Mouse (Mus musculus): ENCODE results near the gene Sorcs2. TPM values are rescaled to one million over a fixed set of nuclear protein-coding genes. Genes with fewer than 3 reads are reported as not detected.
"Not testable (repeated sequence)": the region's sequence is repeated elsewhere in the genome, so short reads cannot be mapped to it uniquely, and the experiment has no call there.

The Sorcs2 gene
- polyA plus RNA-seq, 1 experiment from 2014 or later: 12.9 TPM

- no peak for ATAC-seq (ENCODE audit: insufficient number of reproducible peaks, insufficient read depth, low FRiP score, low TSS enrichment)
- no peak overlapping the region for H3K27ac ChIP-seq
- H3K9ac ChIP-seq: no peak overlapping the region
- H3K9me3 ChIP-seq: no peaks in the 10 kb centered on the region
- H3K4me1 ChIP-seq: no peaks in the 10 kb centered on the region
- H3K4me3 ChIP-seq: no peak overlapping the region
- H3K27me3 ChIP-seq: no peaks in the 10 kb centered on the region
- H3K4me2 ChIP-seq (replicated peaks): no peak overlapping the region
- H3K36me3 ChIP-seq: no peaks in the 10 kb centered on the region
Observed at GRCm38 (mm10) chr5:36422689-36423088, 24.8 kb upstream of the Sorcs2 start.

GRCm38 (mm10) chr5:36419861-36420260 is 21.9 kb upstream of the Sorcs2 start:
- Histone ChIP-seq H3K9ac (no peak overlapping the region), H3K4me1 (no peaks in the 10 kb centered on the region; the same call in 1 of the 2 replicates), H3K4me3 (no peak overlapping the region), H3K27me3 (no peaks in the 10 kb centered on the region), H3K27ac (no peak overlapping the region), H3K4me2 (replicated peaks) (no peak overlapping the region), H3K9me3 (no peaks in the 10 kb centered on the region), H3K36me3 (no peaks in the 10 kb centered on the region)
- ATAC-seq (ENCODE audit: insufficient number of reproducible peaks, insufficient read depth, low FRiP score, low TSS enrichment): no peak
- 80% methylated on average over 3 of the region's 3 CpGs for WGBS

- Histone ChIP-seq H3K27ac (no peak overlapping the region), H3K27me3 (no peaks in the 10 kb centered on the region), H3K4me3 (no peak overlapping the region), H3K36me3 (no peaks in the 10 kb centered on the region), H3K4me2 (replicated peaks) (no peak overlapping the region), H3K9ac (no peak overlapping the region), H3K4me1 (no peaks in the 10 kb centered on the region; the same call in 1 of the 2 replicates), H3K9me3 (no peaks in the 10 kb centered on the region)
- ATAC-seq (ENCODE audit: insufficient number of reproducible peaks, insufficient read depth, low FRiP score, low TSS enrichment): no peak
- 74% methylated on average over 6 of the region's 6 CpGs for WGBS
Observed at GRCm38 (mm10) chr5:36414712-36415331, 16.9 kb upstream of the Sorcs2 start.

- H3K4me1 ChIP-seq: peaks cover 21% of the 10 kb centered on the region
- H3K4me2 ChIP-seq (replicated peaks): peak overlapping the region; percentile 16; the same call in 1 of the 2 replicates
- ATAC-seq (ENCODE audit: insufficient number of reproducible peaks, insufficient read depth, low FRiP score, low TSS enrichment): 0 out of 2 replicates have a peak, but pooled peaks have one; percentile 23
Observed at GRCm38 (mm10) chr5:36398463-36399364, 775 bp upstream of the Sorcs2 start.

GRCm38 (mm10) chr5:36397384-36397759 is 567 bp downstream of the Sorcs2 start:
- H3K9me3 ChIP-seq: no peaks in the 10 kb centered on the region
- H3K4me3 ChIP-seq: peak overlapping the region; percentile 73
- whole genome bisulfite sequencing: under 1% methylated on average over 36 of the region's 36 CpGs
- H3K36me3 ChIP-seq: no peaks in the 10 kb centered on the region
- H3K4me1 ChIP-seq: peaks cover 21% of the 10 kb centered on the region
- peak overlapping the region; percentile 95 for H3K4me2 ChIP-seq (replicated peaks)
- no peak for ATAC-seq (ENCODE audit: insufficient number of reproducible peaks, insufficient read depth, low FRiP score, low TSS enrichment)
- H3K27me3 ChIP-seq: peaks cover 21% of the 10 kb centered on the region
- no peak overlapping the region for H3K27ac ChIP-seq
- H3K9ac ChIP-seq: peak overlapping the region; percentile 82

More at GRCm38 (mm10) chr5:36398463-36399364, 775 bp upstream of the Sorcs2 start:
- WGBS: 7% methylated on average over 18 of the region's 18 CpGs
- peaks cover 21% of the 10 kb centered on the region for H3K27me3 ChIP-seq
- no peak overlapping the region for H3K4me3 ChIP-seq
- H3K9me3 ChIP-seq: no peaks in the 10 kb centered on the region
- H3K27ac ChIP-seq: no peak overlapping the region
- H3K36me3 ChIP-seq: no peaks in the 10 kb centered on the region
- no peak overlapping the region for H3K9ac ChIP-seq

GRCm38 (mm10) chr5:36396491-36397383 is 1.2 kb downstream of the Sorcs2 start:
- ATAC-seq (ENCODE audit: insufficient number of reproducible peaks, insufficient read depth, low FRiP score, low TSS enrichment): no peak
- H3K9ac ChIP-seq: peak overlapping the region; percentile 82
- WGBS: 6% methylated on average over 18 of the region's 18 CpGs
- H3K9me3 ChIP-seq: no peaks in the 10 kb centered on the region
- no peaks in the 10 kb centered on the region for H3K36me3 ChIP-seq
- H3K4me3 ChIP-seq: peak overlapping the region; percentile 73
- H3K4me1 ChIP-seq: peaks cover 21% of the 10 kb centered on the region
- no peak overlapping the region for H3K27ac ChIP-seq
- H3K27me3 ChIP-seq: peaks cover 18% of the 10 kb centered on the region; the same call in 1 of the 2 replicates
- peak overlapping the region; percentile 95 for H3K4me2 ChIP-seq (replicated peaks)

- Histone ChIP-seq H3K4me2 (replicated peaks) (peak overlapping the region; percentile 95), H3K4me1 (peaks cover 24% of the 10 kb centered on the region), H3K9me3 (no peaks in the 10 kb centered on the region), H3K27me3 (peaks cover 17% of the 10 kb centered on the region; the same call in 1 of the 2 replicates), H3K9ac (no peak overlapping the region), H3K27ac (no peak overlapping the region), H3K4me3 (peak overlapping the region; percentile 73), H3K36me3 (no peaks in the 10 kb centered on the region)
- no peak for ATAC-seq (ENCODE audit: insufficient number of reproducible peaks, insufficient read depth, low FRiP score, low TSS enrichment)
- WGBS: 65% methylated on average over 3 of the region's 3 CpGs
Observed at GRCm38 (mm10) chr5:36396011-36396410, 1.9 kb downstream of the Sorcs2 start.

- Histone ChIP-seq H3K4me3 (no peak overlapping the region), H3K4me1 (peaks cover 24% of the 10 kb centered on the region), H3K9me3 (no peaks in the 10 kb centered on the region), H3K27me3 (0 out of 2 replicates have a peak, but pooled peaks cover 11% of the 10 kb centered on the region), H3K36me3 (no peaks in the 10 kb centered on the region), H3K9ac (no peak overlapping the region), H3K4me2 (replicated peaks) (no peak overlapping the region; the same call in 1 of the 2 replicates), H3K27ac (no peak overlapping the region)
- no peak for ATAC-seq (ENCODE audit: insufficient number of reproducible peaks, insufficient read depth, low FRiP score, low TSS enrichment)
- WGBS: 44% methylated on average over 11 of the region's 11 CpGs
Observed at GRCm38 (mm10) chr5:36394840-36395515, 3.0 kb downstream of the Sorcs2 start.

- Histone ChIP-seq H3K36me3 (no peaks in the 10 kb centered on the region), H3K27ac (no peak overlapping the region), H3K4me2 (replicated peaks) (no peak overlapping the region), H3K9me3 (no peaks in the 10 kb centered on the region), H3K9ac (no peak overlapping the region), H3K4me1 (peaks cover 18% of the 10 kb centered on the region), H3K27me3 (0 out of 2 replicates have a peak, but pooled peaks cover 8% of the 10 kb centered on the region), H3K4me3 (no peak overlapping the region)
- no peak for ATAC-seq (ENCODE audit: insufficient number of reproducible peaks, insufficient read depth, low FRiP score, low TSS enrichment)
- 84% methylated on average over 4 of the region's 4 CpGs for WGBS
Observed at GRCm38 (mm10) chr5:36391751-36392150, 6.2 kb downstream of the Sorcs2 start.

- H3K4me1 ChIP-seq: peaks cover 13% of the 10 kb centered on the region
Observed at GRCm38 (mm10) chr5:36390591-36390927, 7.4 kb downstream of the Sorcs2 start.

More at GRCm38 (mm10) chr5:36390591-36390927, 7.4 kb downstream of the Sorcs2 start:
- not testable (repeated sequence) for H3K27me3 ChIP-seq; H3K4me2 ChIP-seq (replicated peaks); H3K4me3 ChIP-seq; H3K9ac ChIP-seq; ATAC-seq (ENCODE audit: insufficient number of reproducible peaks, insufficient read depth, low FRiP score, low TSS enrichment); H3K9me3 ChIP-seq; H3K27ac ChIP-seq; H3K36me3 ChIP-seq
